Mouse (Mus musculus) erythroblast, embryonic 14.5 days (primary cell): Measurements from ENCODE around the gene Vsir.

Experiments
- GATA1 ChIP-seq: IDR thresholded peaks from 2 replicates; pipeline ENCODE4 v1.6.1; 2012; ENCODE audit warnings: low read length, inconsistent platforms, mixed read lengths
- TAL1 ChIP-seq: IDR thresholded peaks from 3 replicates; pipeline ENCODE4 v1.6.1; 2012; ENCODE audit warnings: low read length, inconsistent platforms, mixed read lengths

GRCm38 (mm10) chr10:60367145-60367544, 20.5 kb downstream of the Vsir start:
- TF ChIP-seq GATA1 (no peak), TAL1 (no peak)
